Comparison of ENCODE assay signal across 28 mouse cellular contexts in the genomic region with DNA sequence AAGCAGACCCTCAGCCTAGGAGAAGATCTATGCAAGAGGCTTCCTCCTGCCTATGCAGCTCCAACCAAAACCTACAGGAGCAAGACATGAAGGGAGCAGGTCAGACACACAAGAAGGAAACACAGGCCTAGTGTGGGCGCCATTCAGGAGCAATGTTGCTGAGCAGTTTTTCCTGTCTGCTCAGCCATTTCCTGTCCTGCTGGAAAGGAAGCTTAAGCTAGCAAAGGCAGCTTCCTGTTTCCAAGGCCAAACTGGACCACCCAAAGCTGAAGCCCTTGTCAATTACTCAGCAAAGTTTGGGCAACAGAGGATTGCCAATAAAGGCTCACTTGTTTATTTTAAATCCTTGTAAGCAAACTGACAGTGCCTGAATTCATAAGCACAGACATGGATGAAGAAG. TPM values are rescaled to one million over a fixed set of nuclear protein-coding genes. Genes with fewer than 3 reads are reported as not detected.
DNase-seq lines count a peak whose midpoint lies in the region; ATAC-seq and TF ChIP-seq lines count a peak whose summit lies in the region.
"Had no signal": no experiment of that assay in that cellular context is flagged by ENCODE, and none has a peak within 500 bp of the region (broad histone marks: within the 10 kb centered on the region; RNA-seq: fewer than 3 reads in every experiment).

No protein-coding gene starts in this region.

- H3K4me1 ChIP-seq in lung, postnatal 0 days (ENCODE audit: insufficient read depth, low read depth, low read length): no peaks in the 10 kb centered on the region
- H3K4me1 ChIP-seq in lung, adult 2 months (ENCODE audit: control insufficient read depth, insufficient read depth, low read length): no peaks in the 10 kb centered on the region; the same call in 1 of the 2 replicates
- H3K4me1 ChIP-seq: forebrain, embryonic 13.5 days; heart, embryonic 15.5 days; hindbrain, embryonic 13.5 days; limb, embryonic 12.5 days; liver, embryonic 15.5 days had no signal

- TF ChIP-seq EP300 in lung, postnatal 0 days (IDR thresholded peaks at IDR 0.05): peak; percentile 91

- TF ChIP-seq POLR2A in lung, adult 2 months (IDR thresholded peaks at IDR 0.05; ENCODE audit: borderline replicate concordance, extremely low read depth, low read depth, low read length): no peak

- no peak overlapping the region for H3K27ac ChIP-seq in lung, postnatal 0 days (ENCODE audit: low read length)
- H3K27ac ChIP-seq: embryonic facial prominence, embryonic 10.5 days; embryonic facial prominence, embryonic 15.5 days; forebrain, embryonic 13.5 days; heart, embryonic 15.5 days; hindbrain, embryonic 13.5 days; left cerebral cortex, adult 2 months; limb, embryonic 12.5 days; liver, embryonic 15.5 days had no signal

- H3K9ac ChIP-seq in lung, postnatal 0 days (replicated peaks; ENCODE audit: low read depth): no peak overlapping the region
- H3K9ac ChIP-seq: embryonic facial prominence, embryonic 15.5 days; forebrain, embryonic 13.5 days; heart, embryonic 15.5 days; hindbrain, embryonic 13.5 days; limb, embryonic 12.5 days; liver, embryonic 15.5 days had no signal

- H3K4me3 ChIP-seq in lung, postnatal 0 days (ENCODE audit: low read depth, low read length): no peak overlapping the region
- H3K4me3 ChIP-seq in lung, adult 2 months (replicated peaks; ENCODE audit: extremely low read depth, low read depth, low read length): no peak overlapping the region
- H3K4me3 ChIP-seq: embryonic facial prominence, embryonic 10.5 days; embryonic facial prominence, embryonic 15.5 days; forebrain, embryonic 13.5 days; heart, embryonic 15.5 days; hindbrain, embryonic 13.5 days; left cerebral cortex, adult 2 months; limb, embryonic 12.5 days; liver, embryonic 15.5 days had no signal

- intact Hi-C loops in heart, postnatal 36 days (cut with DNase I): no loop called here

- no peak for TF ChIP-seq CTCF in lung, postnatal 0 days (IDR thresholded peaks at IDR 0.05)
- no peak for TF ChIP-seq CTCF in lung, adult 2 months (IDR thresholded peaks at IDR 0.05; ENCODE audit: insufficient read depth, low read length)

- H3K4me2 ChIP-seq in lung, postnatal 0 days (replicated peaks; ENCODE audit: low read depth, low read length): no peak overlapping the region
- H3K4me2 ChIP-seq: embryonic facial prominence, embryonic 15.5 days; forebrain, embryonic 13.5 days; heart, embryonic 15.5 days; hindbrain, embryonic 13.5 days; limb, embryonic 12.5 days; liver, embryonic 15.5 days; midbrain, embryonic 11.5 days had no signal

- H3K9me3 ChIP-seq in lung, postnatal 0 days (ENCODE audit: low read length): no peaks in the 10 kb centered on the region
- H3K9me3 ChIP-seq: embryonic facial prominence, embryonic 10.5 days; embryonic facial prominence, embryonic 15.5 days; forebrain, embryonic 13.5 days; heart, embryonic 15.5 days; hindbrain, embryonic 13.5 days; limb, embryonic 12.5 days; liver, embryonic 15.5 days had no signal

- 82% methylated on average over 1 of the region's 1 CpGs for WGBS in lung, postnatal 0 days
- 50% methylated on average over 1 of the region's 1 CpGs for WGBS in lung, adult 2 months

- DNase-seq in heart, adult 11 months: peak; percentile 93
- DNase-seq in heart, postnatal 36 days: no peak
- peak; percentile 17 for DNase-seq in kidney, adult 9 months
- DNase-seq in kidney, adult 8-10 months: no peak
- peak; percentile 52 for DNase-seq in lung, postnatal 0 days (ENCODE audit: low spot score)
- DNase-seq in lung, adult 2 months: no peak
- no peak for DNase-seq in frontal cortex, adult 2 months (ENCODE audit: extremely low spot score in 1 of 2, low spot score in 1 of 2)
- DNase-seq: adrenal gland, adult 8-10 months; cerebellum, adult 8-10 months; cerebellum, postnatal 25 days; gastrocnemius, postnatal 14 days; heart, postnatal 4 days; right cerebral cortex, adult 18-20 months; spleen, adult 18-20 months; thymus, postnatal 14 days had no signal

- peak; percentile 39 for ATAC-seq in lung, postnatal 0 days
- ATAC-seq: forebrain, embryonic 13.5 days; intestine, postnatal 0 days; midbrain, embryonic 16.5 days had no signal

- no peaks in the 10 kb centered on the region for H3K27me3 ChIP-seq in lung, postnatal 0 days (replicated peaks; ENCODE audit: insufficient read depth, low read length)
- H3K27me3 ChIP-seq: embryonic facial prominence, embryonic 15.5 days; forebrain, embryonic 13.5 days; heart, embryonic 15.5 days; hindbrain, embryonic 13.5 days; limb, embryonic 12.5 days; liver, embryonic 15.5 days had no signal

- no peaks in the 10 kb centered on the region for H3K36me3 ChIP-seq in lung, postnatal 0 days (ENCODE audit: insufficient read depth, low read length)
- H3K36me3 ChIP-seq: embryonic facial prominence, embryonic 10.5 days; embryonic facial prominence, embryonic 15.5 days; G1E; heart, embryonic 15.5 days; hindbrain, embryonic 13.5 days; limb, embryonic 12.5 days; liver, embryonic 15.5 days had no signal

RNA-seq across cellular contexts. Expression of gene Adam12, which starts 10.8 kb away (rescaled TPM):
- total RNA-seq in heart, postnatal 36 days (2021): under 1 TPM; 0.61 to 0.62 TPM
- 2.5 and 2.6 TPM in 2 replicates for polyA plus RNA-seq in lung, postnatal 0 days (2015; fragmentation: Nextera tagmentation; extraction: Ambion mirVana)
- 1.1 and 1.2 TPM in 2 replicates for polyA plus RNA-seq in lung, adult 2 months (2012; rRNA removed)
- 3.2 and 3.6 TPM in 2 replicates for polyA plus RNA-seq in frontal cortex, adult 2 months (2012; rRNA removed)
- total RNA-seq: granulocyte monocyte progenitor cell, adult 5-6 weeks had no signal
- polyA plus RNA-seq: G1E had no signal

Comparison
In these comparisons a context has a peak if more than half of its experiments do, and no peak if none do; other contexts are left out.
1. DNase-seq: peak in heart, adult 11 months (single experiment), kidney, adult 9 months (single experiment) and lung, postnatal 0 days (single experiment); none in heart, postnatal 36 days (0 of 2), kidney, adult 8-10 months (0 of 2), lung, adult 2 months (single experiment) and frontal cortex, adult 2 months (0 of 2).